Mouse (Mus musculus) bone marrow, adult 2 months (tissue): ENCODE results near the gene Tns3.

Experiments
- CTCF ChIP-seq: fragments of 200-500 bp; IDR thresholded peaks from 2 replicates; pipeline ENCODE4 v1.5.1; 2011; ENCODE audit warnings: low read length, control low read depth; ENCODE audit not compliant: control insufficient read depth, insufficient read depth
- POLR2A ChIP-seq: fragments of 200-500 bp; IDR thresholded peaks from 2 replicates; pipeline ENCODE4 v1.6.1; 2011; ENCODE audit warnings: low read depth, mild to moderate bottlenecking, control low read depth, low read length, borderline replicate concordance; ENCODE audit not compliant: control insufficient read depth

GRCm38 (mm10) chr11:8432941-8433340 is 231.4 kb downstream of the Tns3 start:
- TF ChIP-seq CTCF = no peak
- TF ChIP-seq POLR2A = no peak
